19 mouse cellular contexts compared by ENCODE assay signal in genomic region chr8:121346175-121346574, GRCm38 (mm10).
DNase-seq lines count a peak whose midpoint lies in the region; ATAC-seq lines count a peak whose summit lies in the region.
"Had no signal": no experiment of that assay in that cellular context is flagged by ENCODE, and none has a peak within 500 bp of the region (broad histone marks: within the 10 kb centered on the region; RNA-seq: fewer than 3 reads in every experiment).

No protein-coding gene starts in this region.

- H3K4me3 ChIP-seq in heart, embryonic 10.5 days: no peak overlapping the region
- H3K4me3 ChIP-seq in kidney, embryonic 15.5 days (replicated peaks): no peak overlapping the region
- H3K4me3 ChIP-seq: forebrain, embryonic 10.5 days; gastrocnemius, adult 2 months; heart, embryonic 15.5 days; hindbrain, embryonic 10.5 days; hindbrain, embryonic 13.5 days had no signal

- DNase-seq in heart, embryonic 10.5 days (ENCODE audit: low spot score): no peak
- no peak for DNase-seq in heart, adult 11 months
- no peak for DNase-seq in kidney, adult 8-10 months
- peak; percentile 46 to 58 for DNase-seq in kidney, postnatal 4 days
- DNase-seq in kidney, postnatal 36 days: no peak
- DNase-seq in layer of hippocampus, adult 11-12 months (ENCODE audit: low spot score): no peak
- DNase-seq: adrenal gland, adult 8-10 months; embryo, embryonic 11 days; forebrain, postnatal 0 days; gastrocnemius, adult 2 months had no signal

- peak; percentile 57 for ATAC-seq in kidney, embryonic 15.5 days (replicated peaks; ENCODE audit: low FRiP score)
- ATAC-seq: activated CD4-positive, CD25-positive, alpha-beta regulatory T cell, adult 4 months; forebrain, embryonic 14.5 days; forebrain, postnatal 0 days; hindbrain, embryonic 16.5 days had no signal

- H3K4me1 ChIP-seq in heart, embryonic 10.5 days: peaks cover 72% of the 10 kb centered on the region
- peaks cover 88% of the 10 kb centered on the region for H3K4me1 ChIP-seq in kidney, embryonic 15.5 days

- 79% methylated on average over 13 of the region's 13 CpGs for WGBS in heart, embryonic 10.5 days
- WGBS in kidney, embryonic 15.5 days: 17% methylated on average over 13 of the region's 13 CpGs

- H3K27me3 ChIP-seq in heart, embryonic 10.5 days (ENCODE audit: insufficient read depth, poor library complexity, severe bottlenecking): 0 out of 2 replicates have a peak, but pooled peaks cover 4% of the 10 kb centered on the region
- 0 out of 2 replicates have a peak, but pooled peaks cover 3% of the 10 kb centered on the region for H3K27me3 ChIP-seq in kidney, embryonic 15.5 days

- peak overlapping the region; percentile 1 for H3K4me2 ChIP-seq in kidney, embryonic 15.5 days
- H3K4me2 ChIP-seq: heart, embryonic 11.5 days; heart, embryonic 15.5 days; hindbrain, embryonic 13.5 days had no signal

- H3K9ac ChIP-seq in kidney, embryonic 15.5 days: no peak overlapping the region
- H3K9ac ChIP-seq: forebrain, postnatal 0 days; heart, embryonic 15.5 days; hindbrain, embryonic 13.5 days had no signal

- no peaks in the 10 kb centered on the region for H3K36me3 ChIP-seq in heart, embryonic 10.5 days
- H3K36me3 ChIP-seq in kidney, embryonic 15.5 days: no peaks in the 10 kb centered on the region
- H3K36me3 ChIP-seq: forebrain, embryonic 10.5 days; heart, embryonic 15.5 days; hindbrain, embryonic 10.5 days; hindbrain, embryonic 13.5 days had no signal

- H3K9me3 ChIP-seq in heart, embryonic 10.5 days: no peaks in the 10 kb centered on the region
- H3K9me3 ChIP-seq in kidney, embryonic 15.5 days (replicated peaks): no peaks in the 10 kb centered on the region
- H3K9me3 ChIP-seq: forebrain, embryonic 10.5 days; heart, embryonic 15.5 days; hindbrain, embryonic 10.5 days; hindbrain, embryonic 13.5 days had no signal

- H3K27ac ChIP-seq in heart, embryonic 10.5 days: peak overlapping the region; percentile 71
- H3K27ac ChIP-seq in kidney, embryonic 15.5 days: peak overlapping the region; percentile 80
- H3K27ac ChIP-seq: gastrocnemius, adult 2 months; hindbrain, embryonic 13.5 days had no signal

Comparison
In these comparisons a context has a peak if more than half of its experiments do, and no peak if none do; other contexts are left out.
1. DNase-seq: peak in kidney, postnatal 4 days (2 of 2); none in heart, embryonic 10.5 days (single experiment), heart, adult 11 months (single experiment), kidney, adult 8-10 months (0 of 2), kidney, postnatal 36 days (0 of 2) and layer of hippocampus, adult 11-12 months (single experiment).